Mouse (Mus musculus): ENCODE data around the gene Sgsm3. TPM values are rescaled to one million over a fixed set of nuclear protein-coding genes. Genes with fewer than 3 reads are reported as not detected.
"Not testable (repeated sequence)": the region's sequence is repeated elsewhere in the genome, so short reads cannot be mapped to it uniquely, and the experiment has no call there.

The Sgsm3 gene
- polyA plus RNA-seq (2014; fragmentation: Nextera tagmentation; extraction: Ambion mirVana), result 22.3 and 26.8 TPM in 2 replicates

DNA sequence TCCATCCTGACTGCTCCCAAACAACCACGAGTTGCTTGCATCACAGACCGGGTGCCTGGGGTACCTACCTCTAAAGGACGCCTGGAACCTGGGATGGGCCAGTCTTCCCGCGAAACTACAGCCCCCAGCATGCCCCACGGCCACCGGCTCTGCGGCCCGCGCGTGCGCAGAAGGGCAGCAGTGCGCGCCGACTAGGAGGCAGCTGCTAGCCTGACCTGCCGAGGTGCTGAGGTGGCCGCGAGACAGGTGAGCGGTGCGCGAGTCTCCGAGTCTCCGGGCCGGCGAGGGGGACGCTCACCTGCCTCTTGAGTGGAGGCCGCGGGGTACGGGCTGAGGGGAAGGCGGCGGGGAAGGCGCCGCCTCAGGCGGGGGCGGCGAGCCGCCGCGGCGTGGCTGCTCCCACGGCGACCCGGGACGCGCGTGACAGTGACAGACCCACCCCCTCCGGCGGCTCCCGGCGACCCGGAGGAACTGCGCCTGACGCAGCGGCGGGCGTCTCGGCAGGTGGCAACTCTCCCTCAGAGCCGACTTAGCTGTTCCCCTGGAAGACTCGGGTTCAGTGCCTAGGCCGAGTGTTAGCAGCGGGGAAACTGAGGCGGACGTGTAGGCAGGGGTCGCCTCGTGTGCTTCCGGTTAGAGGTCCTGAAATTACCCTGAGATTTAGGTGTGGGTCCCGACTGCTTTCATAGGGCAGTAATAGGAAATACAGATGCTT, at the start of gene Sgsm3:
Sgsm3 (plus strand) TSS at position 146 of the 715 bp plus-strand sequence.
- WGBS, result 1% methylated on average over 67 of the region's 67 CpGs
- H3K27ac ChIP-seq (ENCODE audit: low read depth, low read length), result no peak within 1 kb of the TSS
- ATAC-seq (ENCODE audit: low FRiP score), result peak; percentile 95

DNA sequence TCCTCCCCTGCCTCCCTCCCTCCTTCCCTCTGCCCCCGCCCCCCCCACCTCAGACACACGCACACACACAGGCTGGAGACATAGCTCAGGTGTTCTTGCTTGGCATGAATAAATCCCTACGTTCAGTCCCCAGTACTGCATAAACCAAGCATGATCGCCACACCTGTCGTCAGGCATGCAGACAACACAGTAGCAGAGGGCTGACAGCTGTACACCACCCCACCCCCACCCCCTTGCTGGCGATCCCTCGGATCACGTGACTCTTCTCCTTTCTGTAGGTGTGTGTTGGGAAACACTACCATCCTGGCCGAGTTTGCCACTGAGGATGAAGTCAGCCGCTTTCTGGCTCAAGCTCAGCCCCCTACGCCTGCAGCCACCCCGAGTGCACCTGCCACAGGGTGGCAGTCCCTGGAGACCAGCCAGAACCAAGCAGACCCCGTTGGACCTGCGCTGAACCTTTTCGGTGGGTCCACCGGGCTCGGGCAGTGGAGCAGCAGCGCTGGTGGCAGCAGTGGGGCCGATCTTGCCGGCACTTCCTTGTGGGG, 48.7 kb upstream of the Sgsm3 start:
- no peak for DNase-seq (ENCODE audit: low spot score, missing footprints)
- Histone ChIP-seq H3K27ac (ENCODE audit: low read depth, low read length) (no peak overlapping the region), H3K36me3 (ENCODE audit: control insufficient read depth, insufficient read depth, low read length) (peaks cover 16% of the 10 kb centered on the region), H3K4me2 (no peak overlapping the region), H3K4me3 (ENCODE audit: low read depth, low read length) (no peak overlapping the region), H3K9me3 (ENCODE audit: control insufficient read depth, low read length) (no peaks in the 10 kb centered on the region), H3K9ac (ENCODE audit: low read length) (no peak overlapping the region), H3K4me1 (ENCODE audit: control insufficient read depth, insufficient read depth, low read length) (no peaks in the 10 kb centered on the region), H3K27me3 (ENCODE audit: control insufficient read depth, insufficient read depth, low read length) (no peaks in the 10 kb centered on the region)
- WGBS, result 86% methylated on average over 20 of the region's 20 CpGs
- no peak for ATAC-seq (ENCODE audit: low FRiP score)

More for the DNA sequence above, at the start of gene Sgsm3:
- Histone ChIP-seq H3K4me2 (peak within 1 kb of the TSS; percentile 71), H3K9ac (ENCODE audit: low read length) (peak within 1 kb of the TSS; percentile 74), H3K4me3 (ENCODE audit: low read depth, low read length) (peak within 1 kb of the TSS; percentile 87), H3K4me1 (ENCODE audit: control insufficient read depth, insufficient read depth, low read length) (0 out of 2 replicates have a peak, but pooled peaks cover 3% of the 10 kb centered on the region), H3K36me3 (ENCODE audit: control insufficient read depth, insufficient read depth, low read length) (no peaks in the 10 kb centered on the region), H3K27me3 (ENCODE audit: control insufficient read depth, insufficient read depth, low read length) (no peaks in the 10 kb centered on the region), H3K9me3 (ENCODE audit: control insufficient read depth, low read length) (no peaks in the 10 kb centered on the region)
- peak; percentile 99 for DNase-seq (ENCODE audit: low spot score, missing footprints)

GRCm38 (mm10) chr15:80930048-80930571, 47.5 kb upstream of the Sgsm3 start:
- Histone ChIP-seq H3K9me3 (ENCODE audit: control insufficient read depth, low read length) (no peaks in the 10 kb centered on the region), H3K27me3 (ENCODE audit: control insufficient read depth, insufficient read depth, low read length) (no peaks in the 10 kb centered on the region), H3K27ac (ENCODE audit: low read depth, low read length) (no peak overlapping the region), H3K4me1 (ENCODE audit: control insufficient read depth, insufficient read depth, low read length) (no peaks in the 10 kb centered on the region), H3K9ac (ENCODE audit: low read length) (no peak overlapping the region), H3K4me2 (no peak overlapping the region), H3K4me3 (ENCODE audit: low read depth, low read length) (no peak overlapping the region), H3K36me3 (ENCODE audit: control insufficient read depth, insufficient read depth, low read length) (peaks cover 12% of the 10 kb centered on the region)
- DNase-seq (ENCODE audit: low spot score, missing footprints) (no peak), ATAC-seq (ENCODE audit: low FRiP score) (no peak)
- WGBS, result 31% methylated on average over 13 of the region's 16 CpGs

- H3K27ac ChIP-seq (ENCODE audit: low read depth, low read length); H3K27me3 ChIP-seq (ENCODE audit: control insufficient read depth, insufficient read depth, low read length); H3K4me1 ChIP-seq (ENCODE audit: control insufficient read depth, insufficient read depth, low read length); DNase-seq (ENCODE audit: low spot score, missing footprints); ATAC-seq (ENCODE audit: low FRiP score); H3K4me3 ChIP-seq (ENCODE audit: low read depth, low read length); H3K9me3 ChIP-seq (ENCODE audit: control insufficient read depth, low read length); H3K4me2 ChIP-seq; H3K9ac ChIP-seq (ENCODE audit: low read length): not testable (repeated sequence)
- peaks cover 12% of the 10 kb centered on the region for H3K36me3 ChIP-seq (ENCODE audit: control insufficient read depth, insufficient read depth, low read length)
- WGBS, result 96% methylated on average over 23 of the region's 23 CpGs
Measured at GRCm38 (mm10) chr15:80930676-80931320, 46.8 kb upstream of the Sgsm3 start.

DNA sequence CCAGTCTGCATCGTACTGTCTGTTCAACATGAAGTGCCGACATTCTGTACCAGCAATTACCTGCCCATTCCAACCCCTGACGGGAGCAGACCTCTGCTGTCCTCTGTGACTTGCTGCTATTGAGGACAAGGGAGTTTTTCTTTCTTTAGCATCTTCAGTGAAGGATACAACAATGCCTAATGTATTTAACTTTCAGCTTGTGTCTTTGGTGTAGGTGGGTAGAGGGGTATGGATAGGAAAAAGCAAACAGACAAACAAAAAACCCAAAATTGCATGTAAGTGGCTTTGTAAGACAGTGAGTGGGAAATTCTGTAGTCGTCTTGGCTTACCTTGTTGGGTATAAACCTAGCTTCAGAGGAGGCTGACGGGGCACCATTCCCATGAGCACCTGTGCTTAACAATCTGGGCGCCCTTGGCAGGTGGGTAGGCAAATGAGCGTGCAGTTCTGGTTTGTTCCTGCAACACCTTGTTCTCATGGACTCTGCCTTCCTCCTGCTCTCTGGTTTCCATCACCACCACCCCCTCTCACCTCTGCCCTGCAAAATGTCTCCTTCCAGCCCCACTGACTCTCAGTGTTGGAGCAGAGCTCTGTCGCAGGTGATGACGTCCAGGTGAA, 46.1 kb upstream of the Sgsm3 start:
- no peak overlapping the region for H3K27ac ChIP-seq (ENCODE audit: low read depth, low read length)
- no peak overlapping the region for H3K4me3 ChIP-seq (ENCODE audit: low read depth, low read length)
- H3K27me3 ChIP-seq (ENCODE audit: control insufficient read depth, insufficient read depth, low read length), result no peaks in the 10 kb centered on the region
- no peak overlapping the region for H3K4me2 ChIP-seq
- DNase-seq (ENCODE audit: low spot score, missing footprints), result no peak
- no peaks in the 10 kb centered on the region for H3K4me1 ChIP-seq (ENCODE audit: control insufficient read depth, insufficient read depth, low read length)
- 94% methylated on average over 9 of the region's 9 CpGs for WGBS
- no peak overlapping the region for H3K9ac ChIP-seq (ENCODE audit: low read length)
- H3K9me3 ChIP-seq (ENCODE audit: control insufficient read depth, low read length), result no peaks in the 10 kb centered on the region
- no peak for ATAC-seq (ENCODE audit: low FRiP score)
- peaks cover 11% of the 10 kb centered on the region for H3K36me3 ChIP-seq (ENCODE audit: control insufficient read depth, insufficient read depth, low read length)

DNA sequence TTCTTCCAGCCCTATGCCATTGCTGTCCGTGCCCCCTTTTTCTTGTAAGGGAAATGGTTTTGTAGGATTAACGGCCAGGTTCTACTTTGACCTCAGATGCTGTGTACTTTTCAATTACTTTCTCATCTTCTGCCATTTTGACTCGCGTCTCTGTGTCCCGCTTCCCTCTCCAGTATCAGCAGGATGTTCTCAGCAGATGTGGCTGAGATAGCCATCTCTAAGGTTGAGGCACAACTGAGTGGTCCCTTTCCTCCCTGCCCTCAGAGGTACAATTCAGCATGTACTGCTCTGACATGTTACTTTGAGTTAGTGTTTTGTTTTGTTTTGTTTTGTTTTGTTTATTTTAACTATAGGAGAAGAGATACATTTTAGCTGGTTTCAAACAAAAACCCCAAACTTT, 42.7 kb upstream of the Sgsm3 start:
- H3K4me3 ChIP-seq (ENCODE audit: low read depth, low read length), result no peak overlapping the region
- H3K36me3 ChIP-seq (ENCODE audit: control insufficient read depth, insufficient read depth, low read length), result no peaks in the 10 kb centered on the region
- no peaks in the 10 kb centered on the region for H3K9me3 ChIP-seq (ENCODE audit: control insufficient read depth, low read length)
- no peak overlapping the region for H3K4me2 ChIP-seq
- no peak for ATAC-seq (ENCODE audit: low FRiP score)
- H3K4me1 ChIP-seq (ENCODE audit: control insufficient read depth, insufficient read depth, low read length), result no peaks in the 10 kb centered on the region
- H3K27ac ChIP-seq (ENCODE audit: low read depth, low read length), result no peak overlapping the region
- 97% methylated on average over 5 of the region's 5 CpGs for WGBS
- no peaks in the 10 kb centered on the region for H3K27me3 ChIP-seq (ENCODE audit: control insufficient read depth, insufficient read depth, low read length)
- no peak overlapping the region for H3K9ac ChIP-seq (ENCODE audit: low read length)
- no peak for DNase-seq (ENCODE audit: low spot score, missing footprints)

DNA sequence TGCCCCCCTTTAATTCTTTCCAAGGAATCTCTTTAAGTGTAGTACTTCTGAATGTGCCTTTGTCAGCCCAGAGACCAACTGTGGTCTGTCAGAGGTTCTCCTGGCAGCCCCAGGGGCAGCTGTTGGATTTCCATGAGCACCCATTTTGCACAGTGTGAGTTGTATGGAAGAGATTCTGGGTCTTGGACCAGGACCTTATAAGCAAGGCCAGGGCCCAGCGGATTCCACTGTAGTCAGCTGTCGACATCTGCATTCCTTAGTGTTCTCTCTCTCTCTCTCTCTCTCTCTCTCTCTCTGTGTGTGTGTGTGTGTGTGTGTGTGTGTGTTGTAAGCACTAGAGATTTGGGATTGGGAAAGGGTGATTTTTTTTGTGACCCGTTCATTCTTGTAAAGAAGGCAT, 40.9 kb upstream of the Sgsm3 start:
- no peaks in the 10 kb centered on the region for H3K36me3 ChIP-seq (ENCODE audit: control insufficient read depth, insufficient read depth, low read length)
- 79% methylated on average over 3 of the region's 3 CpGs for WGBS
- no peak for DNase-seq (ENCODE audit: low spot score, missing footprints)

GRCm38 (mm10) chr15:80938615-80939014, 39.0 kb upstream of the Sgsm3 start:
- ATAC-seq (ENCODE audit: low FRiP score), result no peak

More for the DNA sequence above, 40.9 kb upstream of the Sgsm3 start:
- Histone ChIP-seq H3K4me1 (ENCODE audit: control insufficient read depth, insufficient read depth, low read length) (no peaks in the 10 kb centered on the region), H3K9ac (ENCODE audit: low read length) (no peak overlapping the region), H3K9me3 (ENCODE audit: control insufficient read depth, low read length) (no peaks in the 10 kb centered on the region), H3K27ac (ENCODE audit: low read depth, low read length) (no peak overlapping the region), H3K4me3 (ENCODE audit: low read depth, low read length) (no peak overlapping the region), H3K27me3 (ENCODE audit: control insufficient read depth, insufficient read depth, low read length) (no peaks in the 10 kb centered on the region), H3K4me2 (no peak overlapping the region)
- no peak for ATAC-seq (ENCODE audit: low FRiP score)

More at GRCm38 (mm10) chr15:80938615-80939014, 39.0 kb upstream of the Sgsm3 start:
- Histone ChIP-seq H3K4me3 (ENCODE audit: low read depth, low read length) (no peak overlapping the region), H3K27ac (ENCODE audit: low read depth, low read length) (no peak overlapping the region), H3K4me2 (no peak overlapping the region), H3K36me3 (ENCODE audit: control insufficient read depth, insufficient read depth, low read length) (no peaks in the 10 kb centered on the region), H3K4me1 (ENCODE audit: control insufficient read depth, insufficient read depth, low read length) (no peaks in the 10 kb centered on the region), H3K9ac (ENCODE audit: low read length) (no peak overlapping the region), H3K27me3 (ENCODE audit: control insufficient read depth, insufficient read depth, low read length) (no peaks in the 10 kb centered on the region), H3K9me3 (ENCODE audit: control insufficient read depth, low read length) (no peaks in the 10 kb centered on the region)
- WGBS, result 73% methylated on average over 4 of the region's 4 CpGs
- DNase-seq (ENCODE audit: low spot score, missing footprints), result no peak
